Mouse (Mus musculus) layer of hippocampus, postnatal 25 days (tissue): ENCODE measurements at regions not wholly inside any gene's neighbourhood (a gene's known extent, or its start where the extent isn't known, plus 50 kb on each side); places are given as distances from the start of the nearest gene placed in this dataset.

Source experiments
- DNase-seq, 2 experiments: peaks; one replicate each; pipeline ENCODE4 v3.0.0; 2022; ENCODE audit warnings: mixed read lengths in 2 of 2, low spot score in 1 of 2; ENCODE audit errors: extremely low spot score in 1 of 2

DNA sequence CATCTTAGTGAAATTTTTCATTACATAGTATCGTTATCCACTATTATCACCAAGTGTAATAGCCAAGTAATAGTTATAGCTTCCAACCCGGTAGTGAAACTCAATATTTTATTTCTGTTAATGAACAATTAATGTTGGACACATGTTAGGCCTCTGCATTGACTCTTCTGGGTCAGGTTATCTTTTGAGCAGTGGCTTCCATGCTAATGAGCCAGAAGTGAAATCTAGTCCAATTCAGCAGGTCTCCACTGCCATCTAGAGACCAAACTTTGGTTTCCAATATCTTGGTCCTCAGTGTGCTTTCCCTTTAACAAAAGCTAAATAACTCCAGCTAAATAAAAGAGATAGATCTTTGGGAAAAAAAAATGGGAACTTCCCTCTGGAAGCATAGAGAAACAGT, 258.9 kb upstream of the Aldoart1 start:
- DNase-seq: peak in 1 of 2 experiments; percentile 10
